Mouse (Mus musculus): Measurements from ENCODE around the gene Pcsk4. TPM values are rescaled to one million over a fixed set of nuclear protein-coding genes. Genes with fewer than 3 reads are reported as not detected.

Pcsk4 gene
- total and polyA plus RNA-seq, 3 experiments, result 1.4 to 4.9 (median 1.8) TPM

- no peak overlapping the region for H3K9ac ChIP-seq (ENCODE audit: low read depth, low read length)
- H3K36me3 ChIP-seq (ENCODE audit: control insufficient read depth, insufficient read depth, low read length), result no peaks in the 10 kb centered on the region
- H3K27me3 ChIP-seq (ENCODE audit: control insufficient read depth, insufficient read depth, low read length), result no peaks in the 10 kb centered on the region
- H3K4me1 ChIP-seq (ENCODE audit: control insufficient read depth, insufficient read depth, low read length), result peaks cover 21% of the 10 kb centered on the region
- WGBS, result 59% methylated on average over 3 of the region's 3 CpGs
- intact Hi-C loops (cut with DNase I), result no loop called here
- no peak for TF ChIP-seq CTCF (IDR thresholded peaks at IDR 0.05)
- TF ChIP-seq POLR2A (IDR thresholded peaks at IDR 0.05; ENCODE audit: insufficient read depth, low read depth, low read length), result no peak
- TF ChIP-seq EP300 (IDR thresholded peaks at IDR 0.05; ENCODE audit: insufficient read depth, low read depth, low read length), result no peak
- H3K79me2 ChIP-seq (replicated peaks; ENCODE audit: control insufficient read depth, insufficient read depth, low read length), result peaks cover 10% of the 10 kb centered on the region
- DNase-seq, result no peak
- H3K4me3 ChIP-seq, result no peak overlapping the region
- H3K27ac ChIP-seq, result no peak overlapping the region
Observed at GRCm38 (mm10) chr10:80273847-80274246, 55.5 kb downstream of the Pcsk4 start.

GRCm38 (mm10) chr10:80271870-80272585, 57.3 kb downstream of the Pcsk4 start:
- no peak for TF ChIP-seq EP300 (IDR thresholded peaks at IDR 0.05; ENCODE audit: insufficient read depth, low read depth, low read length)
- TF ChIP-seq POLR2A (IDR thresholded peaks at IDR 0.05; ENCODE audit: insufficient read depth, low read depth, low read length), result no peak
- no peak for TF ChIP-seq CTCF (IDR thresholded peaks at IDR 0.05)
- intact Hi-C loops (cut with DNase I), result no loop called here
- no peak for DNase-seq
- Histone ChIP-seq H3K27me3 (ENCODE audit: control insufficient read depth, insufficient read depth, low read length) (no peaks in the 10 kb centered on the region), H3K79me2 (replicated peaks; ENCODE audit: control insufficient read depth, insufficient read depth, low read length) (peaks cover 13% of the 10 kb centered on the region), H3K27ac (no peak overlapping the region), H3K4me3 (no peak overlapping the region), H3K4me1 (ENCODE audit: control insufficient read depth, insufficient read depth, low read length) (peaks cover 29% of the 10 kb centered on the region), H3K9ac (ENCODE audit: low read depth, low read length) (no peak overlapping the region), H3K36me3 (ENCODE audit: control insufficient read depth, insufficient read depth, low read length) (peaks cover 3% of the 10 kb centered on the region; the same call in 1 of the 2 replicates)
- 63% methylated on average over 8 of the region's 8 CpGs for WGBS

Small RNA genes within 50 kb of the gene (microRNA-seq; reads per million reads assigned to microRNA genes)
- 0.39 to 1.1 reads per million in 2 experiments for gene Mir6911

Other genes starting within 250 kb of the Pcsk4 start
- 10 to 100 TPM; 10.6 to 11.2 TPM for gene Sbno2, start 223.9 kb downstream of the Pcsk4 start, total RNA-seq (2021)
- 16.9 and 18.0 TPM in 2 replicates for gene Sbno2, start 223.9 kb downstream of the Pcsk4 start, polyA plus RNA-seq (2012; rRNA removed)
- 100 to 1,000 TPM; 140 to 161 TPM for gene Stk11, start 213.7 kb downstream of the Pcsk4 start, total RNA-seq (2021)
- gene Stk11, start 213.7 kb downstream of the Pcsk4 start, polyA plus RNA-seq (2012; rRNA removed), result 127 and 144 TPM in 2 replicates
- 1,000 to 10,000 TPM; 1,015 to 1,150 TPM for gene Atp5d, start 190.9 kb downstream of the Pcsk4 start, total RNA-seq (2021)
- 1,139 and 1,938 TPM in 2 replicates for gene Atp5d, start 190.9 kb downstream of the Pcsk4 start, polyA plus RNA-seq (2012; rRNA removed)
- gene Cbarp, start 188.7 kb downstream of the Pcsk4 start, total RNA-seq (2021), result 1 to 10 TPM; 3.9 to 4.9 TPM
- gene Cbarp, start 188.7 kb downstream of the Pcsk4 start, polyA plus RNA-seq (2012; rRNA removed), result 3.0 and 4.3 TPM in 2 replicates
- 100 to 1,000 TPM in 1 of 2 experiments, 10 to 100 TPM in 1; 96.2 to 102 TPM for gene Midn, start 181.2 kb downstream of the Pcsk4 start, total RNA-seq (2021)
- 50.1 and 74.5 TPM in 2 replicates for gene Midn, start 181.2 kb downstream of the Pcsk4 start, polyA plus RNA-seq (2012; rRNA removed)
- 10 to 100 TPM; 34.2 to 43.2 TPM for gene Cirbp, start 163.5 kb downstream of the Pcsk4 start, total RNA-seq (2021)
- 62.5 and 85.8 TPM in 2 replicates for gene Cirbp, start 163.5 kb downstream of the Pcsk4 start, polyA plus RNA-seq (2012; rRNA removed)
- gene 1600002K03Rik, start 156.6 kb downstream of the Pcsk4 start, total RNA-seq (2021), result 1 to 10 TPM; 5.9 to 6.0 TPM
- gene 1600002K03Rik, start 156.6 kb downstream of the Pcsk4 start, polyA plus RNA-seq (2012; rRNA removed), result 5.6 and 6.3 TPM in 2 replicates
- 1 to 10 TPM in 1 of 2 experiments, under 1 TPM in 1; 0.86 to 1.1 TPM for gene Efna2, start 150.0 kb downstream of the Pcsk4 start, total RNA-seq (2021)
- 1.2 and 1.7 TPM in 2 replicates for gene Efna2, start 150.0 kb downstream of the Pcsk4 start, polyA plus RNA-seq (2012; rRNA removed)
- 10 to 100 TPM; 11.1 to 11.8 TPM for gene Mum1, start 103.1 kb downstream of the Pcsk4 start, total RNA-seq (2021)
- gene Mum1, start 103.1 kb downstream of the Pcsk4 start, polyA plus RNA-seq (2012; rRNA removed), result 18.0 and 19.4 TPM in 2 replicates
- gene Ndufs7, start 80.4 kb downstream of the Pcsk4 start, total RNA-seq (2021), result 1,000 to 10,000 TPM in 1 of 2 experiments, 100 to 1,000 TPM in 1; 943 to 1,108 TPM
- 1,263 and 1,990 TPM in 2 replicates for gene Ndufs7, start 80.4 kb downstream of the Pcsk4 start, polyA plus RNA-seq (2012; rRNA removed)
- 1 to 10 TPM; 8.3 to 8.4 TPM for gene Gamt, start 68.5 kb downstream of the Pcsk4 start, total RNA-seq (2021)
- gene Gamt, start 68.5 kb downstream of the Pcsk4 start, polyA plus RNA-seq (2012; rRNA removed), result 8.0 and 11.0 TPM in 2 replicates
- 10 to 100 TPM; 56.4 to 57.9 TPM for gene Dazap1, start 68.0 kb downstream of the Pcsk4 start, total RNA-seq (2021)
- 37.6 and 41.0 TPM in 2 replicates for gene Dazap1, start 68.0 kb downstream of the Pcsk4 start, polyA plus RNA-seq (2012; rRNA removed)
- 100 to 1,000 TPM; 748 to 861 TPM for gene Rps15, start 37.0 kb downstream of the Pcsk4 start, total RNA-seq (2021)
- 880 and 1,041 TPM in 2 replicates for gene Rps15, start 37.0 kb downstream of the Pcsk4 start, polyA plus RNA-seq (2012; rRNA removed)
- gene Apc2, start 33.5 kb downstream of the Pcsk4 start, total RNA-seq (2021), result 1 to 10 TPM; 2.3 to 2.6 TPM
- 2.4 and 2.7 TPM in 2 replicates for gene Apc2, start 33.5 kb downstream of the Pcsk4 start, polyA plus RNA-seq (2012; rRNA removed)
- 10 to 100 TPM; 13.3 to 14.5 TPM for gene 2310011J03Rik, start 9.0 kb downstream of the Pcsk4 start, total RNA-seq (2021)
- gene 2310011J03Rik, start 9.0 kb downstream of the Pcsk4 start, polyA plus RNA-seq (2012; rRNA removed), result 27.3 and 28.9 TPM in 2 replicates
- 1 to 10 TPM; 2.8 to 3.6 TPM for gene Reep6, start 455 bp upstream of the Pcsk4 start, total RNA-seq (2021)
- 2.9 and 4.1 TPM in 2 replicates for gene Reep6, start 455 bp upstream of the Pcsk4 start, polyA plus RNA-seq (2012; rRNA removed)
- 10 to 100 TPM; 71.9 to 84.5 TPM for gene Adamtsl5, start 18.9 kb upstream of the Pcsk4 start, total RNA-seq (2021)
- gene Adamtsl5, start 18.9 kb upstream of the Pcsk4 start, polyA plus RNA-seq (2012; rRNA removed), result 80.9 and 85.2 TPM in 2 replicates
- gene Plk5, start 27.0 kb upstream of the Pcsk4 start, total RNA-seq (2021), result under 1 TPM; 0.50 to 0.63 TPM
- gene Plk5, start 27.0 kb upstream of the Pcsk4 start, polyA plus RNA-seq (2012; rRNA removed), result 2.0 and 2.7 TPM in 2 replicates
- gene Mex3d, start 58.2 kb upstream of the Pcsk4 start, total RNA-seq (2021), result 1 to 10 TPM; 7.3 to 7.5 TPM
- 5.8 and 7.9 TPM in 2 replicates for gene Mex3d, start 58.2 kb upstream of the Pcsk4 start, polyA plus RNA-seq (2012; rRNA removed)
- gene Mbd3, start 70.1 kb upstream of the Pcsk4 start, total RNA-seq (2021), result 10 to 100 TPM; 86.5 to 95.2 TPM
- 91.4 and 95.1 TPM in 2 replicates for gene Mbd3, start 70.1 kb upstream of the Pcsk4 start, polyA plus RNA-seq (2012; rRNA removed)
- gene Uqcr11, start 77.3 kb upstream of the Pcsk4 start, total RNA-seq (2021), result 1,000 to 10,000 TPM; 1,743 to 1,981 TPM
- gene Uqcr11, start 77.3 kb upstream of the Pcsk4 start, polyA plus RNA-seq (2012; rRNA removed), result 5,192 and 5,251 TPM in 2 replicates
- gene Tcf3, start 104.1 kb upstream of the Pcsk4 start, total RNA-seq (2021), result 10 to 100 TPM; 16.5 to 18.0 TPM
- 20.1 and 25.0 TPM in 2 replicates for gene Tcf3, start 104.1 kb upstream of the Pcsk4 start, polyA plus RNA-seq (2012; rRNA removed)
- gene Onecut3, start 165.3 kb upstream of the Pcsk4 start, total RNA-seq (2021), result under 1 TPM in 1 of 2 experiments, not detected in 1; 0.05 TPM
- gene Onecut3, start 165.3 kb upstream of the Pcsk4 start, polyA plus RNA-seq (2012; rRNA removed), result 0.06 and 0.09 TPM in 2 replicates
- gene Atp8b3, start 209.6 kb upstream of the Pcsk4 start, total RNA-seq (2021), result not detected
- 0.39 and 0.50 TPM in 2 replicates for gene Atp8b3, start 209.6 kb upstream of the Pcsk4 start, polyA plus RNA-seq (2012; rRNA removed)
- gene Rexo1, start 232.1 kb upstream of the Pcsk4 start, total RNA-seq (2021), result 10 to 100 TPM; 11.6 to 12.3 TPM
- 19.5 and 19.8 TPM in 2 replicates for gene Rexo1, start 232.1 kb upstream of the Pcsk4 start, polyA plus RNA-seq (2012; rRNA removed)
- gene Klf16, start 247.8 kb upstream of the Pcsk4 start, total RNA-seq (2021), result 1 to 10 TPM; 4.0 to 4.4 TPM
- 3.6 and 5.5 TPM in 2 replicates for gene Klf16, start 247.8 kb upstream of the Pcsk4 start, polyA plus RNA-seq (2012; rRNA removed)